Mouse (Mus musculus) cerebellum, postnatal 14 days (tissue): Measurements from ENCODE around the gene Cnksr3.
A peak's percentile ranks its signal among the peaks of the same experiment; 100 is the strongest.

ENCODE experiments used
- DNase-seq, 2 experiments: peaks; one replicate each; pipeline ENCODE4 v3.0.0; 2021; ENCODE audit warnings: mixed read lengths in 2 of 2

The Cnksr3 gene

GRCm38 (mm10) chr10:7145614-7146013 is 66.4 kb downstream of the Cnksr3 start:
- DNase-seq: peak; percentile 36 to 53

GRCm38 (mm10) chr10:7144081-7144783 is 67.8 kb downstream of the Cnksr3 start:
- no peak for DNase-seq

GRCm38 (mm10) chr10:7142287-7142686 is 69.8 kb downstream of the Cnksr3 start:
- no peak for DNase-seq

- DNase-seq: peak in 1 of 2 experiments; percentile 25
Observed at GRCm38 (mm10) chr10:7140282-7140681, 71.8 kb downstream of the Cnksr3 start.

GRCm38 (mm10) chr10:7138049-7138448 is 74.0 kb downstream of the Cnksr3 start:
- DNase-seq: no peak

GRCm38 (mm10) chr10:7135751-7136150 is 76.3 kb downstream of the Cnksr3 start:
- DNase-seq: no peak

GRCm38 (mm10) chr10:7133005-7133404 is 79.0 kb downstream of the Cnksr3 start:
- DNase-seq: no peak

- DNase-seq: no peak
Observed at GRCm38 (mm10) chr10:7131441-7131840, 80.6 kb downstream of the Cnksr3 start.

- DNase-seq: no peak
Observed at GRCm38 (mm10) chr10:7127828-7128227, 84.2 kb downstream of the Cnksr3 start.

GRCm38 (mm10) chr10:7126882-7127281 is 85.2 kb downstream of the Cnksr3 start:
- DNase-seq: no peak

- no peak for DNase-seq
Observed at GRCm38 (mm10) chr10:7126287-7126686, 85.8 kb downstream of the Cnksr3 start.

- DNase-seq: peak; percentile 30 to 31
Observed at GRCm38 (mm10) chr10:7124993-7125392, 87.0 kb downstream of the Cnksr3 start.

GRCm38 (mm10) chr10:7122294-7122693 is 89.7 kb downstream of the Cnksr3 start:
- DNase-seq: no peak

GRCm38 (mm10) chr10:7120206-7120605 is 91.8 kb downstream of the Cnksr3 start:
- DNase-seq: peak; percentile 58 to 66

GRCm38 (mm10) chr10:7118258-7119077 is 93.6 kb downstream of the Cnksr3 start:
- peak; percentile 94 to 96 for DNase-seq

GRCm38 (mm10) chr10:7117785-7118184 is 94.3 kb downstream of the Cnksr3 start:
- peak; percentile 34 to 54 for DNase-seq

GRCm38 (mm10) chr10:7114796-7115195 is 97.2 kb downstream of the Cnksr3 start:
- no peak for DNase-seq

GRCm38 (mm10) chr10:7113747-7114146 is 98.3 kb downstream of the Cnksr3 start:
- DNase-seq: no peak

- no peak for DNase-seq
Observed at GRCm38 (mm10) chr10:7113144-7113543, 98.9 kb downstream of the Cnksr3 start.

GRCm38 (mm10) chr10:7111462-7112000 is 100.5 kb downstream of the Cnksr3 start:
- peak; percentile 62 to 89 for DNase-seq

- no peak for DNase-seq
Observed at GRCm38 (mm10) chr10:7103872-7104271, 108.2 kb downstream of the Cnksr3 start.

GRCm38 (mm10) chr10:7077971-7078370 is 134.1 kb downstream of the Cnksr3 start:
- DNase-seq: peak; percentile 33 to 59

- DNase-seq: peak; percentile 84 to 91
Observed at GRCm38 (mm10) chr10:7077389-7077808, 134.6 kb downstream of the Cnksr3 start.
